Comparison of ENCODE assay signal across 8 mouse cellular contexts in the genomic region with DNA sequence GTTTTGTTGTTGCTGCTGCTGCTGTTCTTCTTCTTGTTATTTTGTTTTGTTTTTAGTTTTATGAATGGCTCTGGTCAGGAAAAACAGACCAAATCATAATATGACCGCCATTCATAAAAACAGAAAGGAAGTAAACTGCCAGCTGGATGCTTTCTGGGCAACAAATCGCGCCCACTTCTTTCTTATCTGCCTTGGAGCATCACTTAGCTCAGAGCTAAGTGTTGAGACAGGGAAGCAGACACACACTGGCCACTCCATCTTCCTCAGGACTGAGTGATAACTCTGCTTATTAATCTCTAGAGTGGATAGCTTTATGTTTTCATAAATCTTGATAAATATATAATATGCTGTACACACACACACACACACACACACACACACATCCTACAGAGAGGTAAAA.
DNase-seq lines count a peak whose midpoint lies in the region; ATAC-seq lines count a peak whose summit lies in the region.
"Had no signal": no experiment of that assay in that cellular context is flagged by ENCODE, and none has a peak within 500 bp of the region (broad histone marks: within the 10 kb centered on the region; RNA-seq: fewer than 3 reads in every experiment).

No protein-coding gene starts in this region.

- no peak overlapping the region; the same call in 1 of the 2 replicates for H3K4me2 ChIP-seq in kidney, embryonic 14.5 days (replicated peaks; ENCODE audit: low read depth, low read length)
- peak overlapping the region; percentile 32 for H3K4me2 ChIP-seq in embryonic facial prominence, embryonic 13.5 days
- H3K4me2 ChIP-seq in embryonic facial prominence, embryonic 15.5 days (replicated peaks) = peak overlapping the region; percentile 26
- no peak overlapping the region for H3K4me2 ChIP-seq in intestine, embryonic 16.5 days (ENCODE audit: low read depth, low read length)

- H3K27ac ChIP-seq in kidney, embryonic 14.5 days (ENCODE audit: low read depth, low read length) = peak overlapping the region; percentile 71
- peak overlapping the region; percentile 56 for H3K27ac ChIP-seq in embryonic facial prominence, embryonic 13.5 days
- peak overlapping the region; percentile 53 for H3K27ac ChIP-seq in embryonic facial prominence, embryonic 15.5 days (replicated peaks)
- no peak overlapping the region for H3K27ac ChIP-seq in intestine, embryonic 16.5 days (ENCODE audit: low read length)
- H3K27ac ChIP-seq: liver, embryonic 14.5 days had no signal

- WGBS in kidney, embryonic 14.5 days = 58% methylated on average over 3 of the region's 3 CpGs
- WGBS in embryonic facial prominence, embryonic 13.5 days = 84% methylated on average over 3 of the region's 3 CpGs
- 61% methylated on average over 3 of the region's 3 CpGs for WGBS in embryonic facial prominence, embryonic 15.5 days
- 66% methylated on average over 3 of the region's 3 CpGs for WGBS in intestine, embryonic 16.5 days

- peaks cover 26% of the 10 kb centered on the region for H3K36me3 ChIP-seq in kidney, embryonic 14.5 days (ENCODE audit: control insufficient read depth, insufficient read depth, low read length)
- H3K36me3 ChIP-seq in embryonic facial prominence, embryonic 13.5 days = peaks cover 13% of the 10 kb centered on the region; the same call in 1 of the 2 replicates
- H3K36me3 ChIP-seq in embryonic facial prominence, embryonic 15.5 days = no peaks in the 10 kb centered on the region
- H3K36me3 ChIP-seq in intestine, embryonic 16.5 days (ENCODE audit: control insufficient read depth, insufficient read depth, low read length) = no peaks in the 10 kb centered on the region; the same call in 1 of the 2 replicates

- H3K9me3 ChIP-seq in kidney, embryonic 14.5 days (ENCODE audit: control insufficient read depth, low read length) = no peaks in the 10 kb centered on the region
- no peaks in the 10 kb centered on the region for H3K9me3 ChIP-seq in embryonic facial prominence, embryonic 13.5 days
- no peaks in the 10 kb centered on the region for H3K9me3 ChIP-seq in embryonic facial prominence, embryonic 15.5 days (replicated peaks)
- H3K9me3 ChIP-seq in intestine, embryonic 16.5 days (ENCODE audit: control insufficient read depth, low read length) = no peaks in the 10 kb centered on the region

- no peak for DNase-seq in kidney, adult 8-10 months
- DNase-seq in right cerebral cortex, postnatal 36 days (ENCODE audit: low spot score in 2 of 2) = no peak

- peaks cover 34% of the 10 kb centered on the region for H3K4me1 ChIP-seq in kidney, embryonic 14.5 days (ENCODE audit: control insufficient read depth, insufficient read depth, low read length)
- peaks cover 30% of the 10 kb centered on the region for H3K4me1 ChIP-seq in embryonic facial prominence, embryonic 13.5 days
- peaks cover 19% of the 10 kb centered on the region for H3K4me1 ChIP-seq in embryonic facial prominence, embryonic 15.5 days
- H3K4me1 ChIP-seq in intestine, embryonic 16.5 days (ENCODE audit: control insufficient read depth, insufficient read depth, low read length) = peaks cover 21% of the 10 kb centered on the region

- no peak for ATAC-seq in kidney, embryonic 14.5 days (ENCODE audit: low FRiP score, low TSS enrichment)
- ATAC-seq in embryonic facial prominence, embryonic 13.5 days (ENCODE audit: insufficient number of reproducible peaks, insufficient read depth, low FRiP score, low TSS enrichment, low read depth) = no peak
- no peak for ATAC-seq in embryonic facial prominence, embryonic 15.5 days (ENCODE audit: insufficient number of reproducible peaks, low FRiP score, low TSS enrichment, low read depth)
- peak; percentile 44; the same call in 1 of the 2 replicates for ATAC-seq in intestine, embryonic 16.5 days
- no peak for ATAC-seq in megakaryocyte, adult 5-6 weeks (ENCODE audit: poor library complexity, severe bottlenecking)

- H3K9ac ChIP-seq in kidney, embryonic 14.5 days (ENCODE audit: low read depth, low read length) = no peak overlapping the region
- H3K9ac ChIP-seq in embryonic facial prominence, embryonic 13.5 days = no peak overlapping the region
- H3K9ac ChIP-seq in embryonic facial prominence, embryonic 15.5 days = no peak overlapping the region
- H3K9ac ChIP-seq in intestine, embryonic 16.5 days (ENCODE audit: low read depth, low read length) = no peak overlapping the region
- H3K9ac ChIP-seq: liver, embryonic 14.5 days had no signal

- H3K4me3 ChIP-seq in kidney, embryonic 14.5 days (ENCODE audit: low read length) = no peak overlapping the region
- no peak overlapping the region for H3K4me3 ChIP-seq in embryonic facial prominence, embryonic 13.5 days
- H3K4me3 ChIP-seq in embryonic facial prominence, embryonic 15.5 days (replicated peaks) = no peak overlapping the region
- no peak overlapping the region for H3K4me3 ChIP-seq in intestine, embryonic 16.5 days (ENCODE audit: low read length)

- H3K27me3 ChIP-seq in kidney, embryonic 14.5 days (ENCODE audit: control insufficient read depth, insufficient read depth, low read length) = no peaks in the 10 kb centered on the region
- H3K27me3 ChIP-seq in embryonic facial prominence, embryonic 13.5 days = no peaks in the 10 kb centered on the region
- no peaks in the 10 kb centered on the region for H3K27me3 ChIP-seq in embryonic facial prominence, embryonic 15.5 days
- no peaks in the 10 kb centered on the region for H3K27me3 ChIP-seq in intestine, embryonic 16.5 days (replicated peaks; ENCODE audit: control insufficient read depth, insufficient read depth, low read length)

Comparison
In these comparisons a context has a peak if more than half of its experiments do, and no peak if none do; other contexts are left out.
1. H3K4me2 ChIP-seq: peak in embryonic facial prominence, embryonic 13.5 days (single experiment) and embryonic facial prominence, embryonic 15.5 days (single experiment); none in kidney, embryonic 14.5 days (single experiment) and intestine, embryonic 16.5 days (single experiment).